Mouse (Mus musculus): ENCODE data around the gene Lman1l.

DNA sequence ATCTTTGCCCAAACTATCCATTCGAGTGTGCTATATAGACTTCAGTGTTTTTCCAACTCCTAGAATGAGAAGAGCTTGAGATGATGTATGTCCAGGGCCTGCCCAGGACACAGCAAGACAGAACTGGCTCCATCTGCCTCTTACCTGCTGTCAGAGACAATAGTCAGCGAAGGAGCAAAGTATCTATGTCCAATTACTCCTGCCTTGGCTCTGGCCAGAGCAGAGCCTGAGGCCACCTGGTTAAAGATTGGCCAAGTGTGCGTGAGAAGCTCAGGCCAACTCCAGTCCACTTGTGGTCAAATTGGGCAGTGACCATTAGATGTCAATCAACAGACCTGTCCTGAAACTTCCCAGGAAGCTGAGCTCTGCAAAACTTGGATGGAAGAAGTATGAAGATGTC lies 49.0 kb upstream of the Lman1l start:
- TF ChIP-seq CTCF (IDR thresholded peaks at IDR 0.05; ENCODE audit: low read depth, low read length) (no peak), POLR2A (IDR thresholded peaks at IDR 0.05; ENCODE audit: insufficient read depth, low read length) (no peak), EP300 (IDR thresholded peaks at IDR 0.05; ENCODE audit: insufficient read depth, low read depth, low read length) (no peak)
